Mouse (Mus musculus) E14TG2a.4 (cell line): ENCODE measurements around the gene Tmem132d.

Experiments used
- CTCF ChIP-seq: conservative IDR thresholded peaks from 2 replicates; pipeline ENCODE4 v1.5.1; 2014; ENCODE audit warnings: low read length
- POU5F1 ChIP-seq: IDR thresholded peaks from 2 replicates; pipeline ENCODE4 v1.6.1; 2014; ENCODE audit warnings: low read length, borderline replicate concordance

DNA sequence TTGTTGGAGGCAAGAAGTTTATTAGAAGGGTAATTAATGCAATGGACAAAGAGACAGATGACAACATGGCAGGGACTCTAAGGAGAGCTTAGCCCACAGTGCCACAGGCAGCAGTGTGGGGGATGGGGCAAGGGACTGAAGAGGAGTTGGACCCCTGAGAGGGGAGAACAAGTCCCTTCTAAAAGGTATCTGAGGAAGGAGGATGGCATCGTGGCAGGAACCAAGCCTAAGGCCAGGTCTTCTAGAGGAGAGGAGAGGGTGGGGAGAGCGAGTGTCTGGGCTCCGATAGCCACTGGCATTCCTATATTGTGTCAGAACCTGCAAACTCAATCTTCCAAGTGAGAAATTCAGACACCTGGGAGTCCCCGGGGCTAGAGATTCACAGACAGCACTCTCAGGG lies 674.3 kb downstream of the Tmem132d start:
- TF ChIP-seq CTCF (no peak), POU5F1 (no peak)
